Mouse (Mus musculus) spleen, adult 2 months (tissue): ENCODE results near the gene Il1rl2. TPM values are rescaled to one million over a fixed set of nuclear protein-coding genes. Genes with fewer than 3 reads are reported as not detected.
"Not testable (repeated sequence)": the region's sequence is repeated elsewhere in the genome, so short reads cannot be mapped to it uniquely, and the experiment has no call there.

Source experiments
- DNase-seq, 2 experiments: peaks; one replicate each; pipeline versions ENCODE4 v3.0.0 to v3.0.0-alpha.2; 2012 to 2021; ENCODE audit warnings: low spot score in 2 of 2, low read depth in 1 of 2
- H3K27ac ChIP-seq: fragments of 200-500 bp; 2 replicates; pipeline ENCODE4 v1.5.1; 2012; ENCODE audit warnings: low read length, inconsistent platforms; ENCODE audit not compliant: insufficient read depth
- H3K27me3 ChIP-seq: fragments of 200-500 bp; 2 replicates; pipeline ENCODE4 v1.6.1; 2012; ENCODE audit warnings: mild to moderate bottlenecking, moderate library complexity, low read length, inconsistent platforms; ENCODE audit not compliant: control insufficient read depth, insufficient read depth
- H3K36me3 ChIP-seq: fragments of 200-500 bp; 2 replicates; pipeline ENCODE4 v1.6.1; 2012; ENCODE audit warnings: mild to moderate bottlenecking, low read length, inconsistent platforms; ENCODE audit not compliant: control insufficient read depth, insufficient read depth
- H3K4me1 ChIP-seq: fragments of 200-500 bp; 2 replicates; pipeline ENCODE4 v1.6.1; 2011; ENCODE audit warnings: inconsistent platforms; ENCODE audit not compliant: control insufficient read depth, insufficient read depth, insufficient read length
- H3K4me3 ChIP-seq: fragments of 200-500 bp; 2 replicates; pipeline ENCODE4 v1.5.1; 2011; ENCODE audit warnings: mild to moderate bottlenecking, inconsistent platforms; ENCODE audit not compliant: insufficient read depth, insufficient read length; ENCODE audit errors: extremely low read depth
- CTCF ChIP-seq: fragments of 200-500 bp; IDR thresholded peaks from 2 replicates; pipeline ENCODE4 v1.5.1; 2011; ENCODE audit warnings: mild to moderate bottlenecking, inconsistent platforms; ENCODE audit not compliant: insufficient read depth, insufficient read length, insufficient replicate concordance; ENCODE audit errors: extremely low read depth
- POLR2A ChIP-seq: fragments of 200-500 bp; IDR thresholded peaks from 2 replicates; pipeline ENCODE4 v1.6.1; 2011; ENCODE audit warnings: low read depth, low read length, inconsistent platforms
- WGBS: fragments of 180-500 bp; shearing (Covaris S2); methylation state at CpG from one replicate; pipeline ENCODE4 v1.1.7; 2018; 5-methylcytosine and 5-hydroxymethylcytosine counted together
- polyA plus RNA-seq: library from polyadenylated mRNA; depleted of rRNA; stranded (reverse); fragments of >200 nt; gene quantifications from 2 replicates; pipeline ENCODE4 v1.2.3, GENCODE M21; 2012

Gene Il1rl2
- polyA plus RNA-seq, 1 experiment: 1.9 TPM

- H3K27ac ChIP-seq: no peak overlapping the region
- H3K36me3 ChIP-seq: no peaks in the 10 kb centered on the region
- no peak for DNase-seq
- no peak overlapping the region for H3K4me3 ChIP-seq
- H3K4me1 ChIP-seq: no peaks in the 10 kb centered on the region
- no peaks in the 10 kb centered on the region for H3K27me3 ChIP-seq
- TF ChIP-seq CTCF (no peak), POLR2A (no peak)
- WGBS: 80% methylated on average over 7 of the region's 7 CpGs
Measured at GRCm38 (mm10) chr1:40303179-40303866, 21.1 kb upstream of the Il1rl2 start.

- not testable (repeated sequence) for H3K4me1 ChIP-seq, DNase-seq, H3K27ac ChIP-seq, H3K4me3 ChIP-seq, H3K36me3 ChIP-seq, H3K27me3 ChIP-seq
- 79% methylated on average over 4 of the region's 4 CpGs for WGBS
Measured at GRCm38 (mm10) chr1:40304321-40304720, 20.1 kb upstream of the Il1rl2 start.

GRCm38 (mm10) chr1:40306111-40306510, 18.3 kb upstream of the Il1rl2 start:
- Histone ChIP-seq H3K36me3 (no peaks in the 10 kb centered on the region), H3K4me3 (no peak overlapping the region), H3K4me1 (no peaks in the 10 kb centered on the region), H3K27me3 (no peaks in the 10 kb centered on the region), H3K27ac (no peak overlapping the region)
- TF ChIP-seq CTCF (no peak), POLR2A (no peak)
- WGBS: 94% methylated on average over 2 of the region's 2 CpGs
- no peak for DNase-seq

- 84% methylated on average over 3 of the region's 3 CpGs for WGBS
- H3K4me1 ChIP-seq: no peaks in the 10 kb centered on the region
- no peak overlapping the region for H3K4me3 ChIP-seq
- no peak overlapping the region for H3K27ac ChIP-seq
- no peak for TF ChIP-seq POLR2A
- no peak for DNase-seq
- H3K36me3 ChIP-seq: no peaks in the 10 kb centered on the region
- no peaks in the 10 kb centered on the region for H3K27me3 ChIP-seq
Measured at GRCm38 (mm10) chr1:40311123-40311522, 13.3 kb upstream of the Il1rl2 start.

- H3K27ac ChIP-seq: no peak overlapping the region
- no peak for DNase-seq
- H3K4me3 ChIP-seq: no peak overlapping the region
- 87% methylated on average over 2 of the region's 2 CpGs for WGBS
- no peaks in the 10 kb centered on the region for H3K4me1 ChIP-seq
- no peaks in the 10 kb centered on the region for H3K27me3 ChIP-seq
- no peak for TF ChIP-seq POLR2A
- no peak for TF ChIP-seq CTCF
- H3K36me3 ChIP-seq: no peaks in the 10 kb centered on the region
Measured at GRCm38 (mm10) chr1:40311625-40312024, 12.8 kb upstream of the Il1rl2 start.

- no peak overlapping the region for H3K4me3 ChIP-seq
- no peak for DNase-seq
- 89% methylated on average over 12 of the region's 12 CpGs for WGBS
- H3K36me3 ChIP-seq: no peaks in the 10 kb centered on the region
- no peak for TF ChIP-seq CTCF
- no peak for TF ChIP-seq POLR2A
- no peak overlapping the region for H3K27ac ChIP-seq
- H3K4me1 ChIP-seq: no peaks in the 10 kb centered on the region
- no peaks in the 10 kb centered on the region for H3K27me3 ChIP-seq
Measured at GRCm38 (mm10) chr1:40314016-40314415, 10.4 kb upstream of the Il1rl2 start.

GRCm38 (mm10) chr1:40317657-40318056, 6.8 kb upstream of the Il1rl2 start:
- no peak for TF ChIP-seq POLR2A
- no peak for TF ChIP-seq CTCF
- Histone ChIP-seq H3K36me3 (no peaks in the 10 kb centered on the region), H3K27me3 (no peaks in the 10 kb centered on the region), H3K27ac (no peak overlapping the region), H3K4me1 (no peaks in the 10 kb centered on the region), H3K4me3 (no peak overlapping the region)
- no peak for DNase-seq
- 95% methylated on average over 8 of the region's 8 CpGs for WGBS
